Mouse (Mus musculus) intestine, embryonic 14.5 days (tissue): Measurements from ENCODE around the gene Slc2a8. TPM values are rescaled to one million over a fixed set of nuclear protein-coding genes. Genes with fewer than 3 reads are reported as not detected.

Experiments
- ATAC-seq: fragments of 200-750 bp; cut with Nextera tagmentation; replicated peaks from 2 replicates; pipeline ENCODE4 v1.8.0; 2017; ENCODE audit warnings: low read depth, moderate number of reproducible peaks, moderate TSS enrichment, moderate library complexity; ENCODE audit not compliant: low FRiP score, low TSS enrichment
- DNase-seq: peaks from one replicate; pipeline ENCODE4 v3.0.0-alpha.2; 2018; ENCODE audit warnings: low spot score
- H3K27ac ChIP-seq: fragments of 300-500 bp; sonication (generic); 2 replicates; pipeline ENCODE4 v1.5.1; 2014; ENCODE audit warnings: low read depth, mild to moderate bottlenecking, control low read depth
- H3K27me3 ChIP-seq: fragments of 300-500 bp; sonication (generic); replicated peaks from 2 replicates; pipeline ENCODE4 v1.6.1; 2014; ENCODE audit warnings: low read length, control low read depth; ENCODE audit not compliant: control insufficient read depth, insufficient read depth
- H3K36me3 ChIP-seq: fragments of 300-500 bp; sonication (generic); 2 replicates; pipeline ENCODE4 v1.6.1; 2014; ENCODE audit warnings: low read length, control low read depth; ENCODE audit not compliant: control insufficient read depth, insufficient read depth
- H3K4me1 ChIP-seq: fragments of 300-500 bp; sonication (generic); replicated peaks from 2 replicates; pipeline ENCODE4 v1.6.1; 2014; ENCODE audit warnings: low read length, control low read depth, mixed read lengths; ENCODE audit not compliant: control insufficient read depth, insufficient read depth
- H3K4me2 ChIP-seq: fragments of 300-500 bp; sonication (generic); 2 replicates; pipeline ENCODE4 v1.6.1; 2014; ENCODE audit warnings: low read length
- H3K4me3 ChIP-seq: fragments of 300-500 bp; sonication (generic); 2 replicates; pipeline ENCODE4 v1.5.1; 2014; ENCODE audit warnings: low read depth, low read length, control low read depth, mixed read lengths
- H3K9ac ChIP-seq: fragments of 300-500 bp; sonication (generic); 2 replicates; pipeline ENCODE4 v1.6.1; 2014; ENCODE audit warnings: mild to moderate bottlenecking, low read length
- H3K9me3 ChIP-seq: fragments of 300-500 bp; sonication (generic); 2 replicates; pipeline ENCODE4 v1.6.1; 2016; ENCODE audit warnings: low read length, control low read depth; ENCODE audit not compliant: control insufficient read depth
- WGBS: fragments of 180-500 bp; shearing (Covaris S2); extraction: QIAGEN DNeasy Blood & Tissue Kit; methylation state at CpG from one replicate; pipeline ENCODE4 v1.1.7; 2014; 5-methylcytosine and 5-hydroxymethylcytosine counted together
- polyA plus RNA-seq: library from polyadenylated mRNA; unstranded; fragments of >200 nt; fragmentation: Nextera tagmentation; extraction: Ambion mirVana; gene quantifications from 2 replicates; pipeline ENCODE4 v1.2.1, GENCODE M21; 2014

The Slc2a8 gene
- polyA plus RNA-seq, 1 experiment from 2014 or later, result 10.3 TPM

DNA sequence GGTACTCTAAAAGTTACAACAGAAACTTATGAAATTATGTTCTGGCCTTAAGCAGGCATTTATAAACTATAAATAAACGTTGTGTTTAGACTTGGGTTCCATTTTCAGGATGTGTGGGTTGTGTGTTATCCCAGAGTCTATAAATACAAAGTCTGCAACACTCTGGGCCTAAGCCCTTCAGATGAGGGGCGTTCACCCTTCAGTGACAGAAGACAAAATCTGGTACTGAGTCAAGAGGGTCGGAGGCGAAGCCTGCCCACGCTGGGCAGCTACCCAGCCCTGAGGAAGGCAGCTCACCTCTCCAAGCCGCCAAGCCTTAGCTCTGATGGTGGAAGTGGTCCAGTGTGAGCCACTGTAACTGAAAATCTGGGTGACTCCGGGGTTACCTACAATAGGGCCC is 20.3 kb upstream of the Slc2a8 start:
- WGBS, result 91% methylated on average over 7 of the region's 7 CpGs

GRCm38 (mm10) chr2:32999752-33000151 is 17.9 kb upstream of the Slc2a8 start:
- H3K9ac ChIP-seq, result no peak overlapping the region
- DNase-seq (no peak), ATAC-seq (no peak)
- H3K27me3 ChIP-seq, result no peaks in the 10 kb centered on the region
- no peaks in the 10 kb centered on the region for H3K9me3 ChIP-seq
- H3K4me1 ChIP-seq, result no peaks in the 10 kb centered on the region
- WGBS, result 92% methylated on average over 2 of the region's 2 CpGs
- H3K27ac ChIP-seq, result no peak overlapping the region
- H3K36me3 ChIP-seq, result no peaks in the 10 kb centered on the region; the same call in 1 of the 2 replicates
- H3K4me2 ChIP-seq, result no peak overlapping the region
- H3K4me3 ChIP-seq, result no peak overlapping the region

More for the DNA sequence above, 20.3 kb upstream of the Slc2a8 start:
- no peak overlapping the region for H3K27ac ChIP-seq
- no peak for ATAC-seq
- no peaks in the 10 kb centered on the region for H3K27me3 ChIP-seq
- H3K36me3 ChIP-seq, result peaks cover 9% of the 10 kb centered on the region
- DNase-seq, result no peak
- no peak overlapping the region for H3K4me3 ChIP-seq
- no peaks in the 10 kb centered on the region for H3K4me1 ChIP-seq
- no peaks in the 10 kb centered on the region for H3K9me3 ChIP-seq
- no peak overlapping the region for H3K9ac ChIP-seq
- no peak overlapping the region for H3K4me2 ChIP-seq

GRCm38 (mm10) chr2:32997792-32998191 is 15.9 kb upstream of the Slc2a8 start:
- H3K27me3 ChIP-seq, result no peaks in the 10 kb centered on the region
- no peak overlapping the region for H3K9ac ChIP-seq
- no peak overlapping the region for H3K4me2 ChIP-seq
- H3K4me3 ChIP-seq, result no peak overlapping the region
- no peaks in the 10 kb centered on the region for H3K4me1 ChIP-seq
- no peaks in the 10 kb centered on the region for H3K9me3 ChIP-seq
- no peaks in the 10 kb centered on the region for H3K36me3 ChIP-seq
- DNase-seq (no peak), ATAC-seq (no peak)
- no peak overlapping the region for H3K27ac ChIP-seq
- 85% methylated on average over 4 of the region's 4 CpGs for WGBS

GRCm38 (mm10) chr2:32997081-32997480 is 15.2 kb upstream of the Slc2a8 start:
- H3K9ac ChIP-seq, result no peak overlapping the region
- no peaks in the 10 kb centered on the region for H3K27me3 ChIP-seq
- no peak for DNase-seq
- ATAC-seq, result no peak
- no peaks in the 10 kb centered on the region for H3K36me3 ChIP-seq
- no peak overlapping the region for H3K4me3 ChIP-seq
- no peaks in the 10 kb centered on the region for H3K9me3 ChIP-seq
- no peak overlapping the region for H3K4me2 ChIP-seq
- WGBS, result 81% methylated on average over 6 of the region's 6 CpGs
- no peak overlapping the region for H3K27ac ChIP-seq
- H3K4me1 ChIP-seq, result no peaks in the 10 kb centered on the region

DNA sequence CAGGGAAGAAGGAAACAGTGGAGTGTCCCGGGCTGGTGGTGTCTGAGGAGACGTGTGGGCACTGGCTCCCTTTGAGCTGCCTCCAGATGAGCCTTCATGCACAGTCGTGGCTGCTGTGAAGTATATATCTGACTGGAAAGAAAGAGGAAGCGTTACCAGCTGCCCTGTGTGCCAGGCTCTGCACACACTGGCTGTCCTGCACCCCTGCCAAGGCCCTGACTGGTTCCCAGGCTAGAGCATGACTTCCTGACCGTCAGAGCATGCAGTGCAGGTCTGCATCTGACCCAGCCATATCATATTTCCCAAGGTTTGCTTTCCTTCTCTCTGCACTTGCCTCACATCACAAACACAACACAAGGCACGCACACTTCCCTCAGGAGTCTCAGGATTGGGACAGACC is 10.2 kb upstream of the Slc2a8 start:
- Histone ChIP-seq H3K27ac (no peak overlapping the region), H3K4me2 (no peak overlapping the region), H3K4me3 (no peak overlapping the region), H3K36me3 (no peaks in the 10 kb centered on the region), H3K4me1 (no peaks in the 10 kb centered on the region), H3K27me3 (no peaks in the 10 kb centered on the region), H3K9me3 (no peaks in the 10 kb centered on the region), H3K9ac (no peak overlapping the region)
- 74% methylated on average over 6 of the region's 6 CpGs for WGBS
- ATAC-seq (no peak), DNase-seq (no peak)

DNA sequence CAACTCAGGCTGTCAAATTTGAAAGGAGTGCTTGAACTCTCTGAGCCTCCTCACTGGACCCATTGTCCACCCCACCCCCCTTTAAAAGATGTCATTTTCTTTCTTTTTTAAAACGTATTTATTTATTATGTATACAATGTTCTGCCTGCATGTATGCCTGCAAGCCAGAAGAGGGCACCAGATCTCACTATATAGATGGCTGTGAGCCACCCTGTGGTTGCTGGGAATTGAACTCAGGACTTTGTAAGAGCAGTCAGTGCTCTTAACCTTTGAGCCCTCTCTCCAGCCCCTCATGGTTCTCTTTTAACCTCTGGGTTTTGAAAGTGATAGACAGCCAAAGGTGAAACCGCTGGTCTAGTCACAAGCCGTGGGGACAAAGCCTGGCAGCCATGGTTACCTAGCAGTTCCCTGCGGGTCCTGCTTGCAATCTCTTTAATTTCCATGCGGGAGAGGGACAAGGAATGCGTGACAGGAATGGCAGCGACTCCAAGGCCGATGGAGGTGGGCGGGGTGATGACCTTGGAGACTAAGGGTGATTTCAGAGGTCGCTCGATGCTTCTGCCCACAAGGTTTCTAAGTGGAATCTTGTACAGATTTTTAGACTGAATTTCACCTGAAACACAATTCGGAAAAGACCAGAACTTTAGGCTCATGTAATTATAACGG is 8.4 kb upstream of the Slc2a8 start:
- no peak overlapping the region for H3K4me2 ChIP-seq
- H3K9me3 ChIP-seq, result no peaks in the 10 kb centered on the region
- H3K36me3 ChIP-seq, result no peaks in the 10 kb centered on the region
- no peak for DNase-seq
- H3K4me3 ChIP-seq, result no peak overlapping the region
- no peaks in the 10 kb centered on the region for H3K4me1 ChIP-seq
- ATAC-seq, result no peak
- H3K9ac ChIP-seq, result no peak overlapping the region
- no peak overlapping the region for H3K27ac ChIP-seq
- 69% methylated on average over 13 of the region's 13 CpGs for WGBS
- H3K27me3 ChIP-seq, result no peaks in the 10 kb centered on the region

GRCm38 (mm10) chr2:32989376-32989775 is 7.5 kb upstream of the Slc2a8 start:
- no peak overlapping the region for H3K27ac ChIP-seq
- H3K4me3 ChIP-seq, result no peak overlapping the region
- no peak for DNase-seq
- no peaks in the 10 kb centered on the region for H3K4me1 ChIP-seq
- no peak overlapping the region for H3K4me2 ChIP-seq
- no peak for ATAC-seq
- H3K9me3 ChIP-seq, result no peaks in the 10 kb centered on the region
- no peak overlapping the region for H3K9ac ChIP-seq
- WGBS, result 64% methylated on average over 3 of the region's 3 CpGs
- H3K27me3 ChIP-seq, result no peaks in the 10 kb centered on the region
- H3K36me3 ChIP-seq, result no peaks in the 10 kb centered on the region

DNA sequence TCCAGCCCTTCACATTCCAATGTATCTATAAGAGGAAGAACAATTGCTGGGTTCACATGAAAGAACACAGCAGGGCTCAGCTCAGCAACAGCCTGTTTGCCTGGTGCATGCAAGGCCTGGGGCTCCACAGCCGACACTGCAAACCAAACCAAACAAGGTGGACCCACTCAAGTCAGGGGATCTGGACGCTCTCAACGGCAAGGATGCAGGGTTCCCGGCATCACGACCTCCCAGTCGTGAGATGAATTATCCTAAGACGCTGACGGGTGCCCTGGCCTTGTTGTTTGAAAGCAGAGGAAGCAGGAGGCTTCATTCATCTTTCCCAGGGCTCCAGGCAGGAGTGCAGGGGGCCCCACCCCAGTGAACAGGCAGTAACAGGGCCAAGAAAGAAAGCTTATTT is 4.0 kb upstream of the Slc2a8 start:
- DNase-seq, result no peak
- Histone ChIP-seq H3K9ac (no peak overlapping the region), H3K4me3 (no peak overlapping the region), H3K36me3 (no peaks in the 10 kb centered on the region), H3K9me3 (no peaks in the 10 kb centered on the region), H3K27ac (no peak overlapping the region), H3K27me3 (no peaks in the 10 kb centered on the region), H3K4me1 (peaks cover 4% of the 10 kb centered on the region), H3K4me2 (no peak overlapping the region)
- ATAC-seq, result no peak
- WGBS, result 41% methylated on average over 8 of the region's 8 CpGs

DNA sequence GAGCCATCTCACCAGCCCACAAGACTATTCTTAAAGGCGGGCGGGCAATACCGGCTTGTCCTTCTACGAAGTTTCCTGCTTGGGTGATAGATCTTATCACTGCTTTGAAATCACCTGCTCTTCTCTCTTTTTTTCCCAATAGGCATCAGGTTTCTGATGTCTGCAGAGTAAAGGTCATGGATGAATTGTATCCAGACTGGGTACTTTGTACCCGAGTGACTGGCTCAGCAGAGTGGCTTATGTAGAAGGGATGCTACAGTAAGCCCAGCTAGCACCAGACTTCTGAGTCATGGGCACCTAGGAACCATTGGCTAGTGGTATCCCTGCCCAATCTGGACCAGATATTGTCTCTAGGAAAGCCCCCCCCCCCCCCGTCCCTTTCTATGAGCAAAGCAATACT is 1.7 kb upstream of the Slc2a8 start:
- peaks cover 6% of the 10 kb centered on the region for H3K4me1 ChIP-seq
- H3K36me3 ChIP-seq, result 0 out of 2 replicates have a peak, but pooled peaks cover 1% of the 10 kb centered on the region
- H3K27ac ChIP-seq, result no peak overlapping the region
- H3K4me3 ChIP-seq, result no peak overlapping the region
- no peaks in the 10 kb centered on the region for H3K27me3 ChIP-seq
- no peak overlapping the region for H3K9ac ChIP-seq
- H3K4me2 ChIP-seq, result no peak overlapping the region
- H3K9me3 ChIP-seq, result no peaks in the 10 kb centered on the region
- no peak for DNase-seq
- no peak for ATAC-seq
- 45% methylated on average over 6 of the region's 6 CpGs for WGBS
